8 mouse cellular contexts compared by ENCODE assay signal in genomic region chr4:55530731-55531095, GRCm38 (mm10). TPM values are rescaled to one million over a fixed set of nuclear protein-coding genes. Genes with fewer than 3 reads are reported as not detected.
DNase-seq lines count a peak whose midpoint lies in the region; ATAC-seq and TF ChIP-seq lines count a peak whose summit lies in the region.

No protein-coding gene starts in this region.

- H3K36me3 ChIP-seq in kidney, embryonic 14.5 days (ENCODE audit: control insufficient read depth, insufficient read depth, low read length), result no peaks in the 10 kb centered on the region
- no peaks in the 10 kb centered on the region for H3K36me3 ChIP-seq in heart, embryonic 16.5 days (ENCODE audit: control insufficient read depth, insufficient read depth)
- no peaks in the 10 kb centered on the region for H3K36me3 ChIP-seq in stomach, embryonic 16.5 days (ENCODE audit: control insufficient read depth, insufficient read depth, low read length)

- no peak for TF ChIP-seq POLR2A in bone marrow, adult 2 months (IDR thresholded peaks at IDR 0.05; ENCODE audit: borderline replicate concordance, control insufficient read depth, low read depth, low read length)
- TF ChIP-seq POLR2A in lung, adult 2 months (IDR thresholded peaks at IDR 0.05; ENCODE audit: borderline replicate concordance, extremely low read depth, low read depth, low read length), result no peak

- TF ChIP-seq CTCF in bone marrow, adult 2 months (IDR thresholded peaks at IDR 0.05; ENCODE audit: control insufficient read depth, insufficient read depth, low read length), result no peak
- TF ChIP-seq CTCF in lung, adult 2 months (IDR thresholded peaks at IDR 0.05; ENCODE audit: insufficient read depth, low read length), result no peak

- H3K27me3 ChIP-seq in kidney, embryonic 14.5 days (ENCODE audit: control insufficient read depth, insufficient read depth, low read length), result peaks cover 9% of the 10 kb centered on the region; the same call in 1 of the 2 replicates
- no peaks in the 10 kb centered on the region for H3K27me3 ChIP-seq in heart, embryonic 16.5 days (ENCODE audit: control insufficient read depth, insufficient read depth, low read length)
- H3K27me3 ChIP-seq in stomach, embryonic 16.5 days (ENCODE audit: control insufficient read depth, insufficient read depth, low read length), result no peaks in the 10 kb centered on the region

- no peaks in the 10 kb centered on the region for H3K9me3 ChIP-seq in kidney, embryonic 14.5 days (ENCODE audit: control insufficient read depth, low read length)
- no peaks in the 10 kb centered on the region for H3K9me3 ChIP-seq in heart, embryonic 16.5 days (replicated peaks; ENCODE audit: control insufficient read depth, low read length)
- no peaks in the 10 kb centered on the region for H3K9me3 ChIP-seq in stomach, embryonic 16.5 days (replicated peaks; ENCODE audit: control insufficient read depth, low read length)

- peak overlapping the region; percentile 67 for H3K4me3 ChIP-seq in kidney, embryonic 14.5 days (ENCODE audit: low read length)
- peak overlapping the region; percentile 49 for H3K4me3 ChIP-seq in bone marrow, adult 2 months (replicated peaks; ENCODE audit: control insufficient read depth, low read depth, low read length)
- peak overlapping the region; percentile 67 for H3K4me3 ChIP-seq in heart, embryonic 16.5 days (ENCODE audit: low read length)
- H3K4me3 ChIP-seq in lung, adult 2 months (replicated peaks; ENCODE audit: extremely low read depth, low read depth, low read length), result peak overlapping the region; percentile 89
- peak overlapping the region; percentile 82 for H3K4me3 ChIP-seq in stomach, embryonic 16.5 days (replicated peaks; ENCODE audit: low read length)

- peaks cover 8% of the 10 kb centered on the region; the same call in 1 of the 2 replicates for H3K4me1 ChIP-seq in kidney, embryonic 14.5 days (ENCODE audit: control insufficient read depth, insufficient read depth, low read length)
- no peaks in the 10 kb centered on the region for H3K4me1 ChIP-seq in bone marrow, adult 2 months (ENCODE audit: control insufficient read depth, insufficient read depth, low read length)
- H3K4me1 ChIP-seq in heart, embryonic 16.5 days (ENCODE audit: control insufficient read depth, insufficient read depth, low read length), result peaks cover 12% of the 10 kb centered on the region
- peaks cover 7% of the 10 kb centered on the region for H3K4me1 ChIP-seq in lung, adult 2 months (ENCODE audit: control insufficient read depth, insufficient read depth, low read length)
- peaks cover 12% of the 10 kb centered on the region for H3K4me1 ChIP-seq in stomach, embryonic 16.5 days (ENCODE audit: control insufficient read depth, insufficient read depth, low read length)

- WGBS in kidney, embryonic 14.5 days, result under 1% methylated on average over 20 of the region's 20 CpGs
- under 1% methylated on average over 20 of the region's 20 CpGs for WGBS in bone marrow, adult 2 months
- under 1% methylated on average over 20 of the region's 20 CpGs for WGBS in heart, embryonic 16.5 days
- 1% methylated on average over 20 of the region's 20 CpGs for WGBS in lung, adult 2 months
- 1% methylated on average over 20 of the region's 20 CpGs for whole genome bisulfite sequencing in stomach, embryonic 16.5 days

- no peak for DNase-seq in kidney, postnatal 25 days
- DNase-seq in lung, adult 2 months, result peak; percentile 66
- DNase-seq in cerebellum, postnatal 10 days, result no peak
- no peak for DNase-seq in right cerebral cortex, postnatal 14 days

- H3K4me2 ChIP-seq in kidney, embryonic 14.5 days (replicated peaks; ENCODE audit: low read depth, low read length), result peak overlapping the region; percentile 91
- H3K4me2 ChIP-seq in heart, embryonic 16.5 days (ENCODE audit: low read depth, low read length), result peak overlapping the region; percentile 84
- H3K4me2 ChIP-seq in stomach, embryonic 16.5 days (ENCODE audit: low read depth, low read length), result peak overlapping the region; percentile 77

- H3K27ac ChIP-seq in kidney, embryonic 14.5 days (ENCODE audit: low read depth, low read length), result no peak overlapping the region
- H3K27ac ChIP-seq in bone marrow, adult 2 months (ENCODE audit: control insufficient read depth, insufficient read depth, low read depth, low read length, poor library complexity), result peak overlapping the region; percentile 55; the same call in 1 of the 2 replicates
- H3K27ac ChIP-seq in heart, embryonic 16.5 days (ENCODE audit: low read length), result no peak overlapping the region
- peak overlapping the region; percentile 88 for H3K27ac ChIP-seq in stomach, embryonic 16.5 days (ENCODE audit: low read length)

- H3K9ac ChIP-seq in kidney, embryonic 14.5 days (ENCODE audit: low read depth, low read length), result peak overlapping the region; percentile 67; the same call in 1 of the 2 replicates
- H3K9ac ChIP-seq in heart, embryonic 16.5 days (ENCODE audit: low read length), result peak overlapping the region; percentile 72
- peak overlapping the region; percentile 89 for H3K9ac ChIP-seq in stomach, embryonic 16.5 days (ENCODE audit: low read length)

- no peak for ATAC-seq in kidney, embryonic 14.5 days (ENCODE audit: low FRiP score, low TSS enrichment)
- no peak for ATAC-seq in heart, embryonic 16.5 days (replicated peaks; ENCODE audit: extremely low read depth, insufficient read depth, low FRiP score)
- ATAC-seq in stomach, embryonic 16.5 days (ENCODE audit: insufficient read depth, low FRiP score), result no peak

RNA-seq across cellular contexts. Expression of gene Klf4, which starts 1.6 kb away (rescaled TPM):
- polyA plus RNA-seq in kidney, embryonic 14.5 days (2014; fragmentation: Nextera tagmentation; extraction: Ambion mirVana), result 3.8 and 3.9 TPM in 2 replicates
- 2.8 and 17.3 TPM in 2 replicates for polyA plus RNA-seq in bone marrow, adult 2 months (2011; ENCODE audit: insufficient read depth, insufficient read length, low replicate concordance, missing spikeins)
- polyA plus RNA-seq in heart, embryonic 16.5 days (2015; fragmentation: Nextera tagmentation; extraction: Ambion mirVana), result 4.7 and 5.7 TPM in 2 replicates
- polyA plus RNA-seq in lung, adult 2 months (2012; rRNA removed), result 140 and 188 TPM in 2 replicates
- polyA plus RNA-seq in stomach, embryonic 16.5 days (2015; fragmentation: Nextera tagmentation; extraction: Ambion mirVana), result 29.4 and 33.8 TPM in 2 replicates

Comparison
In these comparisons a context has a peak if more than half of its experiments do, and no peak if none do; other contexts are left out.
1. H3K27ac ChIP-seq: peak in bone marrow, adult 2 months (single experiment) and stomach, embryonic 16.5 days (single experiment); none in kidney, embryonic 14.5 days (single experiment) and heart, embryonic 16.5 days (single experiment).
2. Peak in every context shown above with its lines, with median percentiles within 50 percentile points of each other: H3K4me2 ChIP-seq, H3K4me3 ChIP-seq and H3K9ac ChIP-seq.